13 mouse cellular contexts compared by ENCODE assay signal in the genomic region with DNA sequence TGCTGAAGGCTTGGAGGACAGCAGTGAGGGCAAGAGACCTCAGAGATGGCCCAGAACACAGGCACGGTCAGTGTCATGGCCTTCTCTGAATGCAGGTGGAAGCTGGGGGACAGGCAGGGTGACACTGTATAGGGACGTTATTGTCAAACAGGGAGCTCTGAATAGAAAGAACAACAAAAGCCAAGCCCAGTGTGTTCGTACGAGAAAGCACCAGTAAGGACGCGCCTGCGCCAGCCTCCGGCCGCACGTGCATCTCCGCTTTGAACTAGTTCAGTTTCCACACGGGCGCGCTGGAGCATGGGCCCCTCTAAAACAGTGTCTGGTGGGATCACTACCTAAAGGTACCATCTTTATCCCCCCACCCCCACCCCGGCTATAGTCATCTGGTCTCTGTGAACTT. TPM values are rescaled to one million over a fixed set of nuclear protein-coding genes. Genes with fewer than 3 reads are reported as not detected.
A peak's percentile ranks its signal among the peaks of the same experiment; 100 is the strongest.
DNase-seq lines count a peak whose midpoint lies in the region; ATAC-seq and TF ChIP-seq lines count a peak whose summit lies in the region.
"Had no signal": no experiment of that assay in that cellular context is flagged by ENCODE, and none has a peak within 500 bp of the region (broad histone marks: within the 10 kb centered on the region; RNA-seq: fewer than 3 reads in every experiment).

No protein-coding gene starts in this region.

- no peaks in the 10 kb centered on the region for H3K27me3 ChIP-seq in liver, embryonic 14.5 days (ENCODE audit: control insufficient read depth, insufficient read depth, low read length)
- no peaks in the 10 kb centered on the region for H3K27me3 ChIP-seq in myocyte (ENCODE audit: control insufficient read depth, insufficient read depth, insufficient read length)
- H3K27me3 ChIP-seq: intestine, embryonic 15.5 days had no signal

- H3K27ac ChIP-seq in left cerebral cortex, adult 2 months, result peak overlapping the region; percentile 32; the same call in 1 of the 2 replicates
- H3K27ac ChIP-seq in liver, embryonic 14.5 days, result peak overlapping the region; percentile 95
- H3K27ac ChIP-seq: intestine, embryonic 15.5 days had no signal

- 94% methylated on average over 15 of the region's 15 CpGs for WGBS in liver, embryonic 14.5 days (ENCODE audit: insufficient replicate concordance)

- no peak for TF ChIP-seq CTCF in left cerebral cortex, adult 2 months (IDR thresholded peaks at IDR 0.05)
- no peak for TF ChIP-seq CTCF in liver, embryonic 14.5 days (IDR thresholded peaks at IDR 0.05; ENCODE audit: low read depth)

- ATAC-seq in cerebellum, adult (ENCODE audit: insufficient number of reproducible peaks, low FRiP score, low TSS enrichment), result no peak
- ATAC-seq in liver, embryonic 14.5 days (ENCODE audit: insufficient read depth), result no peak
- ATAC-seq: intestine, embryonic 15.5 days had no signal

- H3K9ac ChIP-seq in liver, embryonic 14.5 days (replicated peaks), result no peak overlapping the region
- H3K9ac ChIP-seq: intestine, embryonic 15.5 days had no signal

- H3K4me1 ChIP-seq in liver, embryonic 14.5 days (replicated peaks; ENCODE audit: control insufficient read depth in 2 of 2, insufficient read depth in 2 of 2, low read length in 1 of 2), result peaks cover 49 to 53% of the 10 kb centered on the region in 2 experiments

- no peak for TF ChIP-seq EP300 in liver, embryonic 14.5 days (IDR thresholded peaks at IDR 0.05; ENCODE audit: low read depth)

- no peaks in the 10 kb centered on the region for H3K79me2 ChIP-seq in myocyte (ENCODE audit: control insufficient read depth, insufficient read depth)

- H3ac ChIP-seq in myocyte (ENCODE audit: control insufficient read depth, insufficient read length), result no peak overlapping the region

- H3K36me3 ChIP-seq in liver, embryonic 14.5 days (replicated peaks; ENCODE audit: control insufficient read depth, insufficient read depth, low read depth), result peaks cover 34% of the 10 kb centered on the region
- peaks cover 25% of the 10 kb centered on the region for H3K36me3 ChIP-seq in myocyte (ENCODE audit: control insufficient read depth, insufficient read depth)

- peak overlapping the region; percentile 75 for H3K4me2 ChIP-seq in liver, embryonic 14.5 days (ENCODE audit: low read depth)
- no peak overlapping the region for H3K4me2 ChIP-seq in myocyte (ENCODE audit: low read depth)
- H3K4me2 ChIP-seq: intestine, embryonic 15.5 days had no signal

- H3K4me3 ChIP-seq in left cerebral cortex, adult 2 months, result no peak overlapping the region
- H3K4me3 ChIP-seq in liver, embryonic 14.5 days (ENCODE audit: insufficient read depth in 1 of 2, low read depth in 2 of 2, low read length in 2 of 2), result no peak overlapping the region
- no peak overlapping the region for H3K4me3 ChIP-seq in myocyte
- H3K4me3 ChIP-seq: intestine, embryonic 15.5 days had no signal

- H3K9me3 ChIP-seq in liver, embryonic 14.5 days (ENCODE audit: control insufficient read depth, low read length), result no peaks in the 10 kb centered on the region
- H3K9me3 ChIP-seq: intestine, embryonic 15.5 days had no signal

- TF ChIP-seq POLR2A in myocyte (IDR thresholded peaks at IDR 0.05; ENCODE audit: insufficient read length, low read depth), result no peak

- DNase-seq in cerebellum, adult 9-10 months, result peak; percentile 23
- DNase-seq in left cerebral cortex, adult 2 months (ENCODE audit: extremely low spot score in 1 of 2, low spot score in 2 of 2), result no peak
- no peak for DNase-seq in left cerebral cortex, postnatal 25 days (ENCODE audit: low spot score in 2 of 2)
- no peak for DNase-seq in liver, embryonic 14.5 days (ENCODE audit: low read depth in 3 of 3, low spot score in 3 of 3)
- no peak for DNase-seq in urinary bladder, adult 18-20 months (ENCODE audit: low spot score in 2 of 2)
- no peak for DNase-seq in right cerebral cortex, adult 2 months (ENCODE audit: low spot score in 2 of 2)
- DNase-seq: adrenal gland, postnatal 14 days; cerebellum, adult 11 months; thymus, adult 18-20 months had no signal

- intact Hi-C loops in left cerebral cortex, adult 2 months (cut with DNase I), result no loop called here
- intact Hi-C loops in left cerebral cortex, postnatal 25 days (cut with DNase I), result no loop called here

TF ChIP-seq in myocyte, 11 proteins besides CTCF, POLR2A, EP300 and RAD21:
- no peak for TF ChIP-seq MYOD1 (IDR thresholded peaks at IDR 0.05; ENCODE audit: control insufficient read depth in 1 of 3, insufficient read length in 2 of 3, low read depth in 2 of 3)
- no peak for TF ChIP-seq E2F4 (IDR thresholded peaks at IDR 0.05; ENCODE audit: insufficient read depth)
- peak; percentile 39 for TF ChIP-seq POLR2AphosphoS2 (IDR thresholded peaks at IDR 0.05; ENCODE audit: insufficient read length, low read depth)
- no peak for TF ChIP-seq MAX (IDR thresholded peaks at IDR 0.05; ENCODE audit: low read depth)

RNA-seq across cellular contexts. Expression of gene Pnma1, which starts 1.7 kb away (rescaled TPM):
- total RNA-seq in left cerebral cortex, adult 2 months (2021), result 1 to 10 TPM; 4.8 to 5.1 TPM
- 1 to 10 TPM; 4.9 to 5.2 TPM for total RNA-seq in left cerebral cortex, postnatal 25 days (2021)
- 0.09 and 0.10 TPM in 2 replicates for polyA plus RNA-seq in liver, embryonic 14.5 days (2012; rRNA removed)
- polyA plus RNA-seq in liver, embryonic 14.5 days (2014; fragmentation: Nextera tagmentation; extraction: Ambion mirVana), result 0.05 and 0.11 TPM in 2 replicates
- 0.46 TPM for polyA plus RNA-seq in myocyte (2012; fragmentation: generic; extraction: Trizol)

RNA-seq across cellular contexts. Expression of gene Dnal1, which starts 35.8 kb away (rescaled TPM):
- 100 to 1,000 TPM in 1 of 2 experiments, 10 to 100 TPM in 1; 94.4 to 103 TPM for total RNA-seq in left cerebral cortex, adult 2 months (2021)
- total RNA-seq in left cerebral cortex, postnatal 25 days (2021), result 100 to 1,000 TPM; 104 to 108 TPM
- polyA plus RNA-seq in liver, embryonic 14.5 days (2012; rRNA removed), result 0.39 and 0.44 TPM in 2 replicates
- 0.04 and 0.15 TPM in 2 replicates for polyA plus RNA-seq in liver, embryonic 14.5 days (2014; fragmentation: Nextera tagmentation; extraction: Ambion mirVana)
- 11.4 TPM for polyA plus RNA-seq in myocyte (2012; fragmentation: generic; extraction: Trizol)
- total RNA-seq: monocyte, adult 5-6 weeks had no signal

RNA-seq across cellular contexts. Expression of gene Acot6, which starts 49.5 kb away (rescaled TPM):
- 1 to 10 TPM; 3.3 TPM for total RNA-seq in left cerebral cortex, adult 2 months (2021)
- total RNA-seq in left cerebral cortex, postnatal 25 days (2021), result 1 to 10 TPM; 3.7 to 3.9 TPM
- polyA plus RNA-seq in liver, embryonic 14.5 days (2012; rRNA removed), result 0.87 and 1.0 TPM in 2 replicates
- polyA plus RNA-seq in liver, embryonic 14.5 days (2014; fragmentation: Nextera tagmentation; extraction: Ambion mirVana), result 0.48 and 0.77 TPM in 2 replicates
- 1.2 TPM for polyA plus RNA-seq in myocyte (2012; fragmentation: generic; extraction: Trizol)
